Mouse (Mus musculus) left cerebral cortex, postnatal 10 days (tissue): Measurements from ENCODE around the gene Cygb. TPM values are rescaled to one million over a fixed set of nuclear protein-coding genes. Genes with fewer than 3 reads are reported as not detected.
"Not testable (repeated sequence)": the region's sequence is repeated elsewhere in the genome, so short reads cannot be mapped to it uniquely, and the experiment has no call there.

Experiments
- DNase-seq, 2 experiments: peaks; one replicate each; pipeline ENCODE4 v3.0.0; 2021 to 2022; ENCODE audit warnings: low spot score in 2 of 2, mixed read lengths in 1 of 2; ENCODE audit errors: extremely low spot score in 1 of 2
- intact Hi-C: fragments of 180-260 bp; cut with DNase I; formaldehyde crosslinking; loops from one replicate; pipeline ENCODE4 v1.15.1; 2025
- total RNA-seq, 2 experiments: library from RNA; stranded (reverse); gene quantifications; 2 replicates each; pipeline ENCODE4 v1.2.3; 2021

Gene Cygb
- total RNA-seq, 2 experiments from 2014 or later = 22.8 to 27.4 TPM

GRCm38 (mm10) chr11:116676175-116676976 is 22.3 kb upstream of the Cygb start:
- no peak for DNase-seq
- intact Hi-C loops = no loop called here

- intact Hi-C loops = not testable (repeated sequence)
- peak in 1 of 2 experiments; percentile 24 for DNase-seq
These were observed 21.3 kb upstream of the Cygb start for GRCm38 (mm10) chr11:116675429-116675828.

GRCm38 (mm10) chr11:116674616-116675379 is 20.7 kb upstream of the Cygb start:
- peak in 1 of 2 experiments; percentile 30 for DNase-seq
- intact Hi-C loops = no loop called here

GRCm38 (mm10) chr11:116673410-116673809 is 19.3 kb upstream of the Cygb start:
- DNase-seq = no peak
- intact Hi-C loops = no loop called here

GRCm38 (mm10) chr11:116672595-116672994 is 18.5 kb upstream of the Cygb start:
- no peak for DNase-seq
- intact Hi-C loops = no loop called here

GRCm38 (mm10) chr11:116671845-116672434 is 17.8 kb upstream of the Cygb start:
- DNase-seq = peak in 1 of 2 experiments; percentile 19
- intact Hi-C loops = loop anchor here (2.0 kb wide), 1 partner anchor 29 kb away; no protein-coding TSS in a partner anchor

- DNase-seq = peak; percentile 97
These were observed 17.2 kb upstream of the Cygb start for GRCm38 (mm10) chr11:116671112-116671844.

GRCm38 (mm10) chr11:116670386-116670785 is 16.3 kb upstream of the Cygb start:
- no peak for DNase-seq
- intact Hi-C loops = loop anchor here (2.0 kb wide), 1 partner anchor 28 kb away; no protein-coding TSS in a partner anchor

More at GRCm38 (mm10) chr11:116671112-116671844, 17.2 kb upstream of the Cygb start:
- intact Hi-C loops = loop anchor here (2.0 kb wide), 1 partner anchor 28 kb away; no protein-coding TSS in a partner anchor

GRCm38 (mm10) chr11:116669787-116670365 is 15.8 kb upstream of the Cygb start:
- intact Hi-C loops = loop anchor here (2.0 kb wide), 1 partner anchor 27 kb away; no protein-coding TSS in a partner anchor
- peak in 1 of 2 experiments; percentile 13 for DNase-seq

- DNase-seq = peak in 1 of 2 experiments; percentile 18
- intact Hi-C loops = no loop called here
These were observed 15.2 kb upstream of the Cygb start for GRCm38 (mm10) chr11:116669316-116669715.

GRCm38 (mm10) chr11:116668839-116669238 is 14.7 kb upstream of the Cygb start:
- peak in 1 of 2 experiments; percentile 31 for DNase-seq
- intact Hi-C loops = no loop called here

- intact Hi-C loops = no loop called here
- peak in 1 of 2 experiments; percentile 26 for DNase-seq
These were observed 14.3 kb upstream of the Cygb start for GRCm38 (mm10) chr11:116668381-116668825.

- no peak for DNase-seq
- intact Hi-C loops = no loop called here
These were observed 13.8 kb upstream of the Cygb start for GRCm38 (mm10) chr11:116667930-116668329.

GRCm38 (mm10) chr11:116667012-116667411 is 12.9 kb upstream of the Cygb start:
- intact Hi-C loops, DNase-seq: not testable (repeated sequence)

GRCm38 (mm10) chr11:116666566-116666965 is 12.5 kb upstream of the Cygb start:
- no peak for DNase-seq
- intact Hi-C loops = no loop called here

GRCm38 (mm10) chr11:116665289-116665688 is 11.2 kb upstream of the Cygb start:
- DNase-seq = no peak
- intact Hi-C loops = no loop called here

GRCm38 (mm10) chr11:116661948-116662377 is 7.8 kb upstream of the Cygb start:
- peak in 1 of 2 experiments; percentile 71 for DNase-seq
- intact Hi-C loops = no loop called here
